Mouse (Mus musculus): Measurements from ENCODE around the gene Pou2f3.

Pou2f3 gene

GRCm38 (mm10) chr9:43210190-43210682 is at the start of gene Pou2f3:
Pou2f3 (minus strand) TSS chr9:43210369.
- peak; percentile 64 to 72 for DNase-seq

GRCm38 (mm10) chr9:43253271-43253681 is 43.1 kb upstream of the Pou2f3 start:
- DNase-seq = no peak

- DNase-seq = no peak
Observed at GRCm38 (mm10) chr9:43252790-43253189, 42.6 kb upstream of the Pou2f3 start.

GRCm38 (mm10) chr9:43251786-43252185 is 41.6 kb upstream of the Pou2f3 start:
- DNase-seq = no peak

- no peak for DNase-seq
Observed at GRCm38 (mm10) chr9:43246738-43247180, 36.6 kb upstream of the Pou2f3 start.

GRCm38 (mm10) chr9:43245801-43246570 is 35.8 kb upstream of the Pou2f3 start:
- no peak for DNase-seq

GRCm38 (mm10) chr9:43242432-43242831 is 32.3 kb upstream of the Pou2f3 start:
- no peak for DNase-seq

GRCm38 (mm10) chr9:43241970-43242369 is 31.8 kb upstream of the Pou2f3 start:
- DNase-seq = no peak

GRCm38 (mm10) chr9:43241291-43241690 is 31.1 kb upstream of the Pou2f3 start:
- no peak for DNase-seq

- DNase-seq = no peak
Observed at GRCm38 (mm10) chr9:43240594-43240900, 30.4 kb upstream of the Pou2f3 start.

GRCm38 (mm10) chr9:43239712-43240593 is 29.8 kb upstream of the Pou2f3 start, which contains the start of gene Oaf:
Oaf (minus strand) TSS chr9:43239911.
- DNase-seq = peak; percentile 91 to 93

GRCm38 (mm10) chr9:43238631-43239545 is 28.7 kb upstream of the Pou2f3 start:
- no peak for DNase-seq

- DNase-seq = no peak
Observed at GRCm38 (mm10) chr9:43238167-43238566, 28.0 kb upstream of the Pou2f3 start.

GRCm38 (mm10) chr9:43237111-43237775 is 27.1 kb upstream of the Pou2f3 start:
- no peak for DNase-seq

GRCm38 (mm10) chr9:43236576-43236975 is 26.4 kb upstream of the Pou2f3 start:
- DNase-seq = no peak

GRCm38 (mm10) chr9:43236106-43236505 is 25.9 kb upstream of the Pou2f3 start:
- DNase-seq = no peak

GRCm38 (mm10) chr9:43235336-43235735 is 25.2 kb upstream of the Pou2f3 start:
- peak; percentile 76 to 86 for DNase-seq

- no peak for DNase-seq
Observed at GRCm38 (mm10) chr9:43234496-43234895, 24.3 kb upstream of the Pou2f3 start.

GRCm38 (mm10) chr9:43233515-43233914 is 23.3 kb upstream of the Pou2f3 start:
- no peak for DNase-seq

- DNase-seq = no peak
Observed at GRCm38 (mm10) chr9:43233044-43233443, 22.9 kb upstream of the Pou2f3 start.

GRCm38 (mm10) chr9:43232286-43232685 is 22.1 kb upstream of the Pou2f3 start:
- no peak for DNase-seq

- DNase-seq = no peak
Observed at GRCm38 (mm10) chr9:43231805-43232204, 21.6 kb upstream of the Pou2f3 start.

All from kidney, adult 8-10 months (tissue).